Mouse (Mus musculus): Measurements from ENCODE around the gene Lats2.

DNA sequence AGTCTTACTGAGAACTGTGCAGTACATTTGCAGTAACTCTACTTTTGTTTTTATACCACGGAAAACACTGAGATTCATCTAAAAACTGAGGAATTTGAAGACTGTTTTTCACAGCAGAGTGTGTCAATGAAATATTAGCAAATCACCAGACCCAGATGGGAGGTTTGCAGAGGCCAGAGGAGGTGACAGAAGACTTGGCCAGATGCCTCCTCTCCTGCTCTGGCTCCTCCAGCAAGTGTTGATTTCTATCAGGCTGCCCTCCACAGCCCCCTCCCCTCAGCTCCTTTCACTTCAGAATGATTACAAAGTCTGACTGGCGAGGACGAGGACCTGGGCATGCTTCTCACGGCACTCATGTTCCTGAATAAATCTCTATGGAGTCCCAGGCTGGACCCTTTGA, 29.2 kb upstream of the Lats2 start:
- TF ChIP-seq EP300 (optimal IDR thresholded peaks at IDR 0.05) (no peak), CTCF (IDR thresholded peaks at IDR 0.05; ENCODE audit: low read depth) (no peak)

Measured in stomach, postnatal 0 days (tissue).